Mouse (Mus musculus) myocyte (in vitro differentiated cells): ENCODE measurements around the gene Gcgr. TPM values are rescaled to one million over a fixed set of nuclear protein-coding genes. Genes with fewer than 3 reads are reported as not detected.

Source experiments
- H3K27me3 ChIP-seq: one replicate; pipeline ENCODE4 v1.6.1; 2011; ENCODE audit not compliant: control insufficient read depth, insufficient read depth, insufficient read length
- H3K36me3 ChIP-seq: one replicate; pipeline ENCODE4 v1.6.1; 2011; ENCODE audit not compliant: control insufficient read depth, insufficient read depth
- H3K4me2 ChIP-seq: one replicate; pipeline ENCODE4 v1.6.1; 2011; ENCODE audit warnings: low read depth, control low read depth
- H3K4me3 ChIP-seq: one replicate; pipeline ENCODE4 v1.5.1; 2011; ENCODE audit warnings: mild to moderate bottlenecking, control low read depth, moderate library complexity
- H3K79me2 ChIP-seq: one replicate; pipeline ENCODE4 v1.6.1; 2011; ENCODE audit not compliant: control insufficient read depth, insufficient read depth
- H3ac ChIP-seq: one replicate; pipeline ENCODE4 v1.6.1; 2011; ENCODE audit not compliant: control insufficient read depth, insufficient read length
- CEBPB ChIP-seq: IDR thresholded peaks from 2 replicates; pipeline ENCODE4 v1.6.1; 2011; ENCODE audit warnings: mild to moderate bottlenecking, moderate library complexity; ENCODE audit not compliant: poor library complexity, insufficient read depth, severe bottlenecking
- E2F4 ChIP-seq: IDR thresholded peaks from one replicate; pipeline ENCODE4 v1.6.1; 2011; ENCODE audit warnings: mild to moderate bottlenecking, control low read depth, moderate library complexity; ENCODE audit not compliant: insufficient read depth
- MAX ChIP-seq: IDR thresholded peaks from one replicate; pipeline ENCODE4 v1.6.1; 2011; ENCODE audit warnings: low read depth, mild to moderate bottlenecking, control low read depth
- MYOD1 ChIP-seq, 3 experiments: IDR thresholded peaks; one replicate each; pipeline ENCODE4 v1.6.1; 2011; ENCODE audit warnings: control low read depth in 2 of 3, low read depth in 2 of 3, mild to moderate bottlenecking in 2 of 3, moderate library complexity in 1 of 3; ENCODE audit not compliant: insufficient read length in 2 of 3, control insufficient read depth in 1 of 3
- MYOG ChIP-seq, 3 experiments: IDR thresholded peaks; one replicate each; pipeline ENCODE4 v1.6.1; 2011; ENCODE audit warnings: control low read depth in 2 of 3, low read depth in 2 of 3, mild to moderate bottlenecking in 2 of 3; ENCODE audit not compliant: insufficient read length in 2 of 3, control insufficient read depth in 1 of 3, insufficient read depth in 1 of 3
- POLR2A ChIP-seq: IDR thresholded peaks from one replicate; pipeline ENCODE4 v1.6.1; 2011; ENCODE audit warnings: low read depth, mild to moderate bottlenecking, control low read depth, moderate library complexity; ENCODE audit not compliant: insufficient read length
- POLR2AphosphoS2 ChIP-seq: IDR thresholded peaks from one replicate; pipeline ENCODE4 v1.6.1; 2011; ENCODE audit warnings: low read depth, control low read depth; ENCODE audit not compliant: insufficient read length
- REST ChIP-seq: IDR thresholded peaks from one replicate; pipeline ENCODE4 v1.6.1; 2011; ENCODE audit warnings: mild to moderate bottlenecking, control low read depth, moderate library complexity; ENCODE audit not compliant: insufficient read depth, insufficient read length
- SRF ChIP-seq: IDR thresholded peaks from one replicate; pipeline ENCODE4 v1.6.1; 2011; ENCODE audit warnings: low read depth; ENCODE audit not compliant: control insufficient read depth, insufficient read length
- TCF12 ChIP-seq: IDR thresholded peaks from one replicate; pipeline ENCODE4 v1.6.1; 2011; ENCODE audit warnings: mild to moderate bottlenecking, control low read depth; ENCODE audit not compliant: poor library complexity, insufficient read depth, severe bottlenecking
- TCF3 ChIP-seq: IDR thresholded peaks from one replicate; pipeline ENCODE4 v1.6.1; 2011; ENCODE audit warnings: low read depth, control low read depth; ENCODE audit not compliant: insufficient read length
- USF1 ChIP-seq: IDR thresholded peaks from one replicate; pipeline ENCODE4 v1.6.1; 2011; ENCODE audit warnings: low read depth, mild to moderate bottlenecking, control low read depth, moderate library complexity
- polyA plus RNA-seq: library from polyadenylated mRNA; unstranded; fragments of >200 nt; fragmentation: generic; extraction: Trizol; gene quantifications from one replicate; pipeline ENCODE4 v1.2.1, GENCODE M21; 2012; ENCODE audit warnings: missing spikeins

Gene Gcgr
- polyA plus RNA-seq: 0.05 TPM

GRCm38 (mm10) chr11:120530085-120530964 lies at the start of gene Gcgr:
Gcgr (plus strand) TSS chr11:120530699.
- H3K79me2 ChIP-seq: no peaks in the 10 kb centered on the region
- no peak within 1 kb of the TSS for H3K4me3 ChIP-seq
- H3K4me2 ChIP-seq: no peak within 1 kb of the TSS
- H3K27me3 ChIP-seq: peaks cover 65% of the 10 kb centered on the region
- H3ac ChIP-seq: no peak within 1 kb of the TSS
- H3K36me3 ChIP-seq: no peaks in the 10 kb centered on the region
- no peak for TF ChIP-seq MAX
- TF ChIP-seq POLR2A: no peak
- no peak for TF ChIP-seq CEBPB
- no peak for TF ChIP-seq MYOD1 (IDR thresholded peaks at IDR 0.05; ENCODE audit: control insufficient read depth in 1 of 3, insufficient read length in 2 of 3, low read depth in 2 of 3)
- TF ChIP-seq TCF3: no peak
- TF ChIP-seq E2F4: no peak
- no peak for TF ChIP-seq MYOG (IDR thresholded peaks at IDR 0.05; ENCODE audit: control insufficient read depth in 1 of 3, insufficient read depth in 1 of 3, insufficient read length in 2 of 3, low read depth in 2 of 3)

- H3K36me3 ChIP-seq: peaks cover 28% of the 10 kb centered on the region
- TF ChIP-seq MYOD1 (IDR thresholded peaks at IDR 0.05; ENCODE audit: control insufficient read depth in 1 of 3, insufficient read length in 2 of 3, low read depth in 2 of 3) (no peak), TCF12 (no peak), MYOG (IDR thresholded peaks at IDR 0.05; ENCODE audit: control insufficient read depth in 1 of 3, insufficient read depth in 1 of 3, insufficient read length in 2 of 3, low read depth in 2 of 3) (no peak), POLR2A (no peak), USF1 (no peak), SRF (no peak), MAX (no peak), TCF3 (no peak), REST (no peak), E2F4 (no peak), POLR2AphosphoS2 (no peak)
- H3K27me3 ChIP-seq: no peaks in the 10 kb centered on the region
- no peak overlapping the region for H3ac ChIP-seq
- peak overlapping the region; percentile 91 for H3K4me3 ChIP-seq
- H3K4me2 ChIP-seq: peak overlapping the region; percentile 78
- peaks cover 24% of the 10 kb centered on the region for H3K79me2 ChIP-seq
Measured at GRCm38 (mm10) chr11:120483448-120483934, 47.0 kb upstream of the Gcgr start.

GRCm38 (mm10) chr11:120484265-120484981 lies 46.1 kb upstream of the Gcgr start, which contains the start of gene Mrpl12:
Mrpl12 (plus strand) TSS chr11:120484613.
- peak within 1 kb of the TSS; percentile 90 for H3ac ChIP-seq
- H3K4me3 ChIP-seq: peak within 1 kb of the TSS; percentile 91
- H3K79me2 ChIP-seq: peaks cover 24% of the 10 kb centered on the region
- H3K36me3 ChIP-seq: peaks cover 28% of the 10 kb centered on the region
- TF ChIP-seq SRF: peak; percentile 79
- TF ChIP-seq REST: no peak
- no peak for TF ChIP-seq CEBPB
- peak in 2 of 3 experiments; percentile 12 to 59 for TF ChIP-seq MYOG (IDR thresholded peaks at IDR 0.05; ENCODE audit: control insufficient read depth in 1 of 3, insufficient read depth in 1 of 3, insufficient read length in 2 of 3, low read depth in 2 of 3)
- TF ChIP-seq POLR2A: peak; percentile 84
- TF ChIP-seq POLR2AphosphoS2: peak; percentile 90
- no peaks in the 10 kb centered on the region for H3K27me3 ChIP-seq
- H3K4me2 ChIP-seq: peak within 1 kb of the TSS; percentile 92

GRCm38 (mm10) chr11:120485251-120485650 lies 45.2 kb upstream of the Gcgr start:
- H3K36me3 ChIP-seq: peaks cover 28% of the 10 kb centered on the region
- H3K79me2 ChIP-seq: peaks cover 24% of the 10 kb centered on the region
- TF ChIP-seq E2F4: no peak
- TF ChIP-seq TCF3: no peak
- no peak for TF ChIP-seq SRF
- TF ChIP-seq MYOD1 (IDR thresholded peaks at IDR 0.05; ENCODE audit: control insufficient read depth in 1 of 3, insufficient read length in 2 of 3, low read depth in 2 of 3): no peak
- TF ChIP-seq MYOG (IDR thresholded peaks at IDR 0.05; ENCODE audit: control insufficient read depth in 1 of 3, insufficient read depth in 1 of 3, insufficient read length in 2 of 3, low read depth in 2 of 3): no peak
- TF ChIP-seq TCF12: no peak
- TF ChIP-seq POLR2AphosphoS2: no peak
- no peak for TF ChIP-seq REST
- TF ChIP-seq USF1: no peak
- no peak for TF ChIP-seq CEBPB
- no peak for TF ChIP-seq POLR2A
- no peak for TF ChIP-seq MAX
- H3K4me3 ChIP-seq: peak overlapping the region; percentile 91
- peak overlapping the region; percentile 92 for H3K4me2 ChIP-seq
- H3K27me3 ChIP-seq: no peaks in the 10 kb centered on the region
- peak overlapping the region; percentile 90 for H3ac ChIP-seq
